Mouse (Mus musculus) heart, embryonic 11.5 days (tissue): ENCODE measurements around the gene Olfr55. TPM values are rescaled to one million over a fixed set of nuclear protein-coding genes. Genes with fewer than 3 reads are reported as not detected.
"Not testable (repeated sequence)": the region's sequence is repeated elsewhere in the genome, so short reads cannot be mapped to it uniquely, and the experiment has no call there.

Source experiments
- ATAC-seq: fragments of 200-750 bp; cut with Nextera tagmentation; replicated peaks from 2 replicates; pipeline ENCODE4 v1.8.0; 2017; ENCODE audit warnings: moderate library complexity; ENCODE audit not compliant: insufficient number of reproducible peaks, low FRiP score, low TSS enrichment
- H3K27ac ChIP-seq: fragments of 300-500 bp; sonication (generic); 2 replicates; pipeline ENCODE4 v1.5.1; 2014; ENCODE audit warnings: mild to moderate bottlenecking, low read depth, low read length
- H3K27me3 ChIP-seq: fragments of 300-500 bp; sonication (generic); 2 replicates; pipeline ENCODE4 v1.6.1; 2014; ENCODE audit warnings: mild to moderate bottlenecking, low read length, mixed read lengths; ENCODE audit not compliant: control insufficient read depth, insufficient read depth
- H3K36me3 ChIP-seq: fragments of 300-500 bp; sonication (generic); 2 replicates; pipeline ENCODE4 v1.6.1; 2014; ENCODE audit warnings: mild to moderate bottlenecking, low read length, moderate library complexity, mixed read lengths; ENCODE audit not compliant: control insufficient read depth, insufficient read depth
- H3K4me1 ChIP-seq: fragments of 300-500 bp; sonication (generic); 2 replicates; pipeline ENCODE4 v1.6.1; 2014; ENCODE audit warnings: low read length; ENCODE audit not compliant: control insufficient read depth, insufficient read depth
- H3K4me2 ChIP-seq: fragments of 300-500 bp; sonication (generic); 2 replicates; pipeline ENCODE4 v1.6.1; 2014; ENCODE audit warnings: mild to moderate bottlenecking, moderate library complexity
- H3K4me3 ChIP-seq: fragments of 300-500 bp; sonication (generic); 2 replicates; pipeline ENCODE4 v1.5.1; 2014; ENCODE audit warnings: low read depth, low read length
- H3K9ac ChIP-seq: fragments of 300-500 bp; sonication (generic); 2 replicates; pipeline ENCODE4 v1.6.1; 2014; ENCODE audit warnings: mild to moderate bottlenecking, low read depth, low read length, moderate library complexity
- H3K9me3 ChIP-seq: fragments of 300-500 bp; sonication (generic); replicated peaks from 2 replicates; pipeline ENCODE4 v1.6.1; 2016; ENCODE audit warnings: low read length; ENCODE audit not compliant: control insufficient read depth
- WGBS: fragments of 180-500 bp; shearing (Covaris S2); extraction: QIAGEN DNeasy Blood & Tissue Kit; methylation state at CpG from one replicate; pipeline ENCODE4 v1.1.7; 2014; ENCODE audit not compliant: insufficient replicate concordance; 5-methylcytosine and 5-hydroxymethylcytosine counted together
- polyA plus RNA-seq: library from polyadenylated mRNA; unstranded; fragments of >200 nt; fragmentation: Nextera tagmentation; extraction: Ambion mirVana; gene quantifications from 2 replicates; pipeline ENCODE4 v1.2.1, GENCODE M21; 2014

Gene Olfr55
- polyA plus RNA-seq: not detected in 2 replicates

DNA sequence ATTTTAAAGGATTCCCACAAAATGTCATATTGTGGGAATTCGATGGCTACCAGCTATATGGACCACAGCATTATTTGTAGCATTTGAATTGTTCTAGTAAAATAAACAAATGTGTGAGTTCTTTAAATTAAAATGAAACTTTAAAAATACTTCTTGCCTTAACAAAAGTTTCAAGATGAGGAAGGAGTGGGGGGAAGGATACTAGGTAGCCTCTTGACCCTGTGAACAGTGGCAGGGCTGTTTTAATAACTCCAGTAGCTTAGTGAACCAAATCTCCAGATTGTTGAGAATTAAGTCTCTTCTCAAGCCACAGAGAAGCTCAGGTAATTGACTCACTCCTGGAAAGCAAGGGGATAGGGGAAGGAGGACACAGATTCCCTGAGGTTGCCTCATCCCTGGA lies at the start of gene Olfr55:
Gene Olfr55 (plus strand): TSS at position 301 of the 400 bp plus-strand sequence.
- WGBS: 73% methylated on average over 1 of the region's 1 CpGs
- H3K9me3 ChIP-seq, H3K4me1 ChIP-seq, ATAC-seq, H3K4me2 ChIP-seq, H3K27me3 ChIP-seq, H3K9ac ChIP-seq, H3K27ac ChIP-seq, H3K36me3 ChIP-seq, H3K4me3 ChIP-seq: not testable (repeated sequence)

DNA sequence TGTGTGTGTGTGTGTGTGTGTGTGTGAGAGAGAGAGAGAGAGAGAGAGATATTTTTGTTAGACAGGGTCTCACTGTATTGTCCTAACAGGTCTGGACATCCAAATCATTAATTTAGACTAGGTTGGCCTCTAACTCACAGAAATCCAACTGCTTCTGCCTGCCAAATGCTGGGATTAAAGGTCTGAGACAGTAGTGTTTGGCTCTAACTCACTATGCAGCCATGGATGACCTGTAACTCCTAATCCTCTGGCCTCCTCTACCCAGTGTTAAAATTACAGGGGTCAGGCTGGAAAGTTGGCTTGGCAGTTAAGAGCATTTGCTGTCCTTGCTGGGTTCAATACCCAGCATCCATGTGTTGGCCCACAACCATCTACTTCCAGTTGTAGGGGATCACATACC lies 43.7 kb upstream of the Olfr55 start:
- Histone ChIP-seq H3K27ac (no peak overlapping the region), H3K9ac (no peak overlapping the region)
- no peak for ATAC-seq

DNA sequence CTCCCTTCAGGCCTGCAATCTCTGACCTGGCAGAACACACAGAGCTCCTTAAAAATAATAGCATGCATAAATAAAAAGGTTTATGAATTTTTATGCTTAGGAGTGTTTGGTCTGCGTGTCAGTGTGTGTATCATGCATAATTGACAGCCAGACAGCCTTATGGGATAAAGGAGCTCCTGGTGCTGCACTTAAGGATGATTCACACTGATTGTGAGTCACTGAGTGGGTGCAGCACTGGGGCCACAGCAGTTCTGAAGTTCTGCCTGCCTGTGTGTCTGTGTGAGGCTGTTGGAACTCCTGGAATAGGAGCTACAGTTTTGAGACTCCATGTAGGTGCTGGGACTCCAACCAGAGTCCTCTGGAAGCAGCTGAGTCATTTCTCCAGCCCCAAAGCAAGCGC lies 42.0 kb upstream of the Olfr55 start:
- ATAC-seq: no peak

More for the DNA sequence above, 43.7 kb upstream of the Olfr55 start:
- Histone ChIP-seq H3K9me3 (no peaks in the 10 kb centered on the region), H3K36me3 (no peaks in the 10 kb centered on the region), H3K4me3 (no peak overlapping the region), H3K27me3 (no peaks in the 10 kb centered on the region), H3K4me1 (no peaks in the 10 kb centered on the region), H3K4me2 (no peak overlapping the region)

DNA sequence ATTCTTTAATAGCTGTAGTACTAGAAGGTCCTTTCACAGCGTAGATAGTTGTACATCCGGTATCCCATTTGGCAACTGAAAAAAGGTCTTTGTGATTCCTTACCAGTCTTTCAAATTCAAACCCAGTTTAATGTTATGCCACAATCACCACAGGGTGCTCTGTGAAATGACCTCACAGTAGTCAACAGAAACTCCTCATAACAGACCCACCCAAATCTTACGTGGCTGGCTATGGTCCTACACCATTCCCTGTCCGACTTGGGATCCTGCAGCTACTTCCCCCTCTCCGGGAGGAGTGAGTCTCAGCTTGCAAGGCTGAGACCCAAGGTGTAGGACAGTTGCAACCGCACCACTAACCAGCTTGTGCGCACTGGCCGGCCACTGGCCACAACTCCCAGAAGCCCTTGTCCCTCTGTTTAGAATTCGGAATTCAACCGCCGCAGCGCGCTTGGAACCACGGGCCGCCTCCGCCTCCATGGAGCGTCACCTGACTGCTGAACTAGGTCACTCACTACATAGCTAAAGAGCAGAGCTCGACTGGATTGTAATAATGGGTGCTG lies 28.9 kb upstream of the Olfr55 start, which contains the start of gene Morc2b:
Gene Morc2b (minus strand): TSS at position 423 of the 560 bp plus-strand sequence.
- Histone ChIP-seq H3K4me1 (no peaks in the 10 kb centered on the region), H3K27me3 (no peaks in the 10 kb centered on the region), H3K27ac (no peak within 1 kb of the TSS), H3K9me3 (no peaks in the 10 kb centered on the region; the same call in 1 of the 2 replicates), H3K4me3 (no peak within 1 kb of the TSS), H3K9ac (no peak within 1 kb of the TSS), H3K36me3 (no peaks in the 10 kb centered on the region), H3K4me2 (no peak within 1 kb of the TSS)
- no peak for ATAC-seq
- 69% methylated on average over 18 of the region's 18 CpGs for WGBS

More for the DNA sequence above, 42.0 kb upstream of the Olfr55 start:
- Histone ChIP-seq H3K27me3 (no peaks in the 10 kb centered on the region), H3K4me2 (no peak overlapping the region), H3K9ac (no peak overlapping the region), H3K4me1 (no peaks in the 10 kb centered on the region), H3K4me3 (no peak overlapping the region), H3K9me3 (no peaks in the 10 kb centered on the region), H3K36me3 (no peaks in the 10 kb centered on the region), H3K27ac (no peak overlapping the region)
- 60% methylated on average over 2 of the region's 2 CpGs for WGBS

DNA sequence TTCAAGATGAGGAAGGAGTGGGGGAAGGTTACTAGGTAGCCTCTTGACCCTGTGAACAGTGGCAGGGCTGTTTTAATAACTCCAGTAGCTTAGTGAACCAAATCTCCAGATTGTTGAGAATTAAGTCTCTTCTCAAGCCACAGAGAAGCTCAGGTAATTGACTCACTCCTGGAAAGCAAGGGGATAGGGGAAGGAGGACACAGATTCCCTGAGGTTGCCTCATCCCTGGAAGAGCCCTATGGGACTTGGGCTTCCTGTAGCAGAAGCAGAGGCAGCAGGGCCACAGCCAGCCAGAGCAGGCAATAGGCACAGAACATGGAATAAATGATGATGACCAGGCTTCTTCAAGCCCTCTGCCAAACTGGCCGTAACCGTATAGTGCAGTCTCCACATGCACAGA lies 22.8 kb downstream of the Olfr55 start, which contains the start of gene Olfr239:
Gene Olfr239 (plus strand): TSS at position 301 of the 400 bp plus-strand sequence.
- not testable (repeated sequence) for H3K4me1 ChIP-seq, H3K36me3 ChIP-seq, ATAC-seq, H3K27ac ChIP-seq, H3K4me2 ChIP-seq, H3K27me3 ChIP-seq, H3K4me3 ChIP-seq, H3K9ac ChIP-seq, H3K9me3 ChIP-seq
- no CpG with 5 or more reads among the region's 2 CpGs for WGBS

DNA sequence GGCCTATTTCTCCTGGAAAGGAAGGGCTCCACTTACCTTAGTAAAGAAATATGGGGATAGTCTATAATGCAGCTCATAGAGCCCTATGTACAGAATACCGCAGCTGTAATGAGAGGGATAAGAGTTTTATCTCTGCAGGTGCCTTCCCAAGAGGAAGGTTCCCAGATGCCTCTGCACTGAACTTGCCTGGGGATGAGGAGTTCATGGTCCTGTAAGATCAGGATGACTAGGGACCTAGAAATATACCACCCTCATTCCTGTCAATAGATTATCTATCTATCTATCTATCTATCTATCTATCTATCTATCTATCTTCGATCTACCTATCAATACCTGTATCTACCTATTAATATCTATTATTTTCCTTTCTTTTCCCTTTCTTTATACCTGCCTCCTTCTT lies 53.3 kb downstream of the Olfr55 start, which contains the start of gene Olfr1564:
Gene Olfr1564 (minus strand): TSS at position 101 of the 400 bp plus-strand sequence.
- no peaks in the 10 kb centered on the region for H3K36me3 ChIP-seq
- no peaks in the 10 kb centered on the region for H3K27me3 ChIP-seq
- no peak within 1 kb of the TSS for H3K4me3 ChIP-seq
- no peak within 1 kb of the TSS for H3K4me2 ChIP-seq
- H3K4me1 ChIP-seq: no peaks in the 10 kb centered on the region
- H3K9ac ChIP-seq: no peak within 1 kb of the TSS
- no peak for ATAC-seq
- H3K9me3 ChIP-seq: peaks cover 3% of the 10 kb centered on the region; the same call in 1 of the 2 replicates
- WGBS: 70% methylated on average over 2 of the region's 2 CpGs
- H3K27ac ChIP-seq: no peak within 1 kb of the TSS

Other genes with a start within 250 kb of the Olfr55 start
- gene Cyp4f13, start 221.0 kb upstream of the Olfr55 start, polyA plus RNA-seq: 7.4 and 9.0 TPM in 2 replicates
- 5.9 and 7.4 TPM in 2 replicates for gene Zfp472, start 202.6 kb upstream of the Olfr55 start, polyA plus RNA-seq
- gene Zfp952, start 175.3 kb upstream of the Olfr55 start, polyA plus RNA-seq: 8.8 and 11.3 TPM in 2 replicates
- gene Zfp763, start 135.0 kb upstream of the Olfr55 start, polyA plus RNA-seq: 7.4 and 8.4 TPM in 2 replicates
- not detected in 2 replicates for gene 4921501E09Rik, start 100.4 kb upstream of the Olfr55 start, polyA plus RNA-seq
- 5.8 and 6.6 TPM in 2 replicates for gene Zfp563, start 79.1 kb upstream of the Olfr55 start, polyA plus RNA-seq
- not detected in 2 replicates for gene Morc2b, start 28.8 kb upstream of the Olfr55 start, polyA plus RNA-seq
- gene Olfr239, start 22.9 kb downstream of the Olfr55 start, polyA plus RNA-seq: not detected in 2 replicates
- gene Olfr1564, start 53.2 kb downstream of the Olfr55 start, polyA plus RNA-seq: not detected in 2 replicates
- 12.0 and 14.3 TPM in 2 replicates for gene Zfp955a, start 86.7 kb downstream of the Olfr55 start, polyA plus RNA-seq
- 0.03 TPM in 1 of 2 replicates, not detected in the other for gene Olfr63, start 96.2 kb downstream of the Olfr55 start, polyA plus RNA-seq
- gene Zfp955b, start 121.1 kb downstream of the Olfr55 start, polyA plus RNA-seq: 6.1 and 6.8 TPM in 2 replicates
- 7.8 and 10.8 TPM in 2 replicates for gene Zfp81, start 190.4 kb downstream of the Olfr55 start, polyA plus RNA-seq
- 10.1 and 10.4 TPM in 2 replicates for gene Zfp101, start 226.2 kb downstream of the Olfr55 start, polyA plus RNA-seq